ENCODE assay signal across 13 mouse cellular contexts in the genomic region with DNA sequence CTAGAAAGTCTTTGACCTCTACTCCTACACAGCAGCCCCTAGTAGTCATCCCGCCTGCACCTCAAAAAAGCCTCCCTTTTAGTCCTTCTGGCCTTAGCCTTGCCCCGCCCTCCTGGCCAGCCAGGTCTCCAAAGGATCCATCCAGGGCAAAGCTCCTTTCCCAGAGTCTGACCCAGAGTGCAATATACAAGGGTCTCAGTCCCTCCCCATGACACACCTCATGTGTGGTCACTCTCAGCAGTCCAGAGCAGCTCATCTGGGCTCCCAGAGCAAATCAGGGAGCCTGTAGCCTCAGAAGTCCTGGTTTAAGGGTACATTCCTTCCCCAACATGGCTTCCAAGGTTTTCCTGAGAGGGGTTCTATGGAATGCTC. TPM values are rescaled to one million over a fixed set of nuclear protein-coding genes. Genes with fewer than 3 reads are reported as not detected.
A peak's percentile ranks its signal among the peaks of the same experiment; 100 is the strongest.
DNase-seq lines count a peak whose midpoint lies in the region; ATAC-seq and TF ChIP-seq lines count a peak whose summit lies in the region.
"Had no signal": no experiment of that assay in that cellular context is flagged by ENCODE, and none has a peak within 500 bp of the region (broad histone marks: within the 10 kb centered on the region; RNA-seq: fewer than 3 reads in every experiment).

No protein-coding gene starts in this region.

- 0 out of 2 replicates have a peak, but pooled peaks cover 3% of the 10 kb centered on the region for H3K9me3 ChIP-seq in kidney, embryonic 16.5 days (ENCODE audit: low read length)
- no peaks in the 10 kb centered on the region; the same call in 1 of the 2 replicates for H3K9me3 ChIP-seq in forebrain, embryonic 10.5 days
- no peaks in the 10 kb centered on the region for H3K9me3 ChIP-seq in hindbrain, postnatal 0 days (ENCODE audit: low read length)
- peaks cover 4% of the 10 kb centered on the region; the same call in 1 of the 2 replicates for H3K9me3 ChIP-seq in neural tube, embryonic 13.5 days
- H3K9me3 ChIP-seq: G1E had no signal

- 0 out of 2 replicates have a peak overlapping the region, but pooled peaks have one; percentile 5 for H3K27ac ChIP-seq in kidney, embryonic 16.5 days (ENCODE audit: low read length)
- peak overlapping the region; percentile 70 for H3K27ac ChIP-seq in forebrain, embryonic 10.5 days
- no peak overlapping the region for H3K27ac ChIP-seq in hindbrain, postnatal 0 days
- peak overlapping the region; percentile 79 for H3K27ac ChIP-seq in neural tube, embryonic 13.5 days (replicated peaks)

- TF ChIP-seq CTCF in hindbrain, postnatal 0 days (IDR thresholded peaks at IDR 0.05; ENCODE audit: low read depth), result no peak

- intact Hi-C loops in left cerebral cortex, postnatal 4 days (cut with DNase I), result no loop called here

- H3K27me3 ChIP-seq in kidney, embryonic 16.5 days (ENCODE audit: insufficient read depth, low read length), result peaks cover 18% of the 10 kb centered on the region
- H3K27me3 ChIP-seq in forebrain, embryonic 10.5 days (ENCODE audit: poor library complexity, severe bottlenecking), result peaks cover 35% of the 10 kb centered on the region
- H3K27me3 ChIP-seq in hindbrain, postnatal 0 days (ENCODE audit: insufficient read depth, low read length), result no peaks in the 10 kb centered on the region
- peaks cover 6% of the 10 kb centered on the region for H3K27me3 ChIP-seq in neural tube, embryonic 13.5 days

- H3K4me2 ChIP-seq in kidney, embryonic 16.5 days (replicated peaks; ENCODE audit: low read depth, low read length), result peak overlapping the region; percentile 57
- peak overlapping the region; percentile 25 for H3K4me2 ChIP-seq in hindbrain, postnatal 0 days (ENCODE audit: low read depth, low read length)
- peak overlapping the region; percentile 41 for H3K4me2 ChIP-seq in neural tube, embryonic 13.5 days

- no peaks in the 10 kb centered on the region for H3K36me3 ChIP-seq in kidney, embryonic 16.5 days (ENCODE audit: insufficient read depth, low read length)
- H3K36me3 ChIP-seq in forebrain, embryonic 10.5 days (replicated peaks), result no peaks in the 10 kb centered on the region
- H3K36me3 ChIP-seq in hindbrain, postnatal 0 days (ENCODE audit: insufficient read depth, low read length), result no peaks in the 10 kb centered on the region
- no peaks in the 10 kb centered on the region for H3K36me3 ChIP-seq in neural tube, embryonic 13.5 days
- H3K36me3 ChIP-seq: G1E had no signal

- WGBS in kidney, embryonic 16.5 days, result 33% methylated on average over 2 of the region's 2 CpGs
- WGBS in forebrain, embryonic 10.5 days, result 47% methylated on average over 2 of the region's 2 CpGs
- WGBS in hindbrain, postnatal 0 days, result 30% methylated on average over 2 of the region's 2 CpGs
- 39% methylated on average over 2 of the region's 2 CpGs for WGBS in neural tube, embryonic 13.5 days

- H3K4me1 ChIP-seq in kidney, embryonic 16.5 days (ENCODE audit: insufficient read depth, low read length), result peaks cover 20% of the 10 kb centered on the region
- H3K4me1 ChIP-seq in forebrain, embryonic 10.5 days, result peaks cover 25% of the 10 kb centered on the region
- peaks cover 6% of the 10 kb centered on the region for H3K4me1 ChIP-seq in hindbrain, postnatal 0 days (ENCODE audit: insufficient read depth, low read length)
- H3K4me1 ChIP-seq in neural tube, embryonic 13.5 days (replicated peaks), result peaks cover 31% of the 10 kb centered on the region

- DNase-seq in kidney, postnatal 14 days, result no peak
- DNase-seq in forebrain, embryonic 10.5 days (ENCODE audit: extremely low spot score, low spot score), result no peak
- no peak for DNase-seq in hindbrain, postnatal 0 days (ENCODE audit: low spot score)
- DNase-seq in right cerebral cortex, postnatal 4 days, result no peak
- no peak for DNase-seq in layer of hippocampus, postnatal 25 days (ENCODE audit: extremely low spot score in 1 of 2, low spot score in 1 of 2)
- DNase-seq in left cerebral cortex, postnatal 4 days, result no peak

- peak overlapping the region; percentile 13; the same call in 1 of the 2 replicates for H3K4me3 ChIP-seq in kidney, embryonic 16.5 days (ENCODE audit: low read length)
- H3K4me3 ChIP-seq in forebrain, embryonic 10.5 days, result peak overlapping the region; percentile 31; the same call in 1 of the 2 replicates
- no peak overlapping the region for H3K4me3 ChIP-seq in hindbrain, postnatal 0 days (ENCODE audit: low read length)
- no peak overlapping the region for H3K4me3 ChIP-seq in neural tube, embryonic 13.5 days

- H3K9ac ChIP-seq in kidney, embryonic 16.5 days (replicated peaks; ENCODE audit: low read length), result peak overlapping the region; percentile 54
- no peak overlapping the region for H3K9ac ChIP-seq in hindbrain, postnatal 0 days (replicated peaks; ENCODE audit: low read length)
- peak overlapping the region; percentile 4; the same call in 1 of the 2 replicates for H3K9ac ChIP-seq in neural tube, embryonic 13.5 days

- no peak; the same call in 1 of the 2 replicates for ATAC-seq in kidney, embryonic 16.5 days (ENCODE audit: low FRiP score, low TSS enrichment)
- ATAC-seq in hindbrain, postnatal 0 days, result no peak
- ATAC-seq in neural tube, embryonic 13.5 days (ENCODE audit: low read depth), result peak; percentile 30; the same call in 1 of the 2 replicates

RNA-seq across cellular contexts. Expression of a gene that starts 5.3 kb away (rescaled TPM):
- polyA plus RNA-seq in kidney, embryonic 16.5 days (2015; fragmentation: Nextera tagmentation; extraction: Ambion mirVana), result 0.16 and 0.41 TPM in 2 replicates
- 0.06 TPM in 1 of 2 replicates, not detected in the other for polyA plus RNA-seq in forebrain, embryonic 10.5 days (2016; fragmentation: Nextera tagmentation; extraction: Ambion mirVana)
- not detected in 2 replicates for total RNA-seq in hindbrain, postnatal 0 days (2014; rRNA removed)
- polyA plus RNA-seq in hindbrain, postnatal 0 days (2015; fragmentation: Nextera tagmentation; extraction: Ambion mirVana), result 0.09 and 0.16 TPM in 2 replicates
- polyA plus RNA-seq in neural tube, embryonic 13.5 days (2015; fragmentation: Nextera tagmentation; extraction: Ambion mirVana), result 0.08 and 0.17 TPM in 2 replicates
- total RNA-seq in layer of hippocampus, postnatal 25 days (2021), result not detected
- not detected for total RNA-seq in left cerebral cortex, postnatal 4 days (2021)
- total RNA-seq: adrenal gland, postnatal 14 days; G1E; gastrocnemius, adult 18-20 months; layer of hippocampus, postnatal 10 days; megakaryocyte progenitor cell, adult 5-6 weeks had no signal
- polyA plus RNA-seq: G1E had no signal

RNA-seq across cellular contexts. Expression of a gene that starts 10.5 kb away (rescaled TPM):
- polyA plus RNA-seq in kidney, embryonic 16.5 days (2015; fragmentation: Nextera tagmentation; extraction: Ambion mirVana), result 0.42 and 0.71 TPM in 2 replicates
- 0.09 and 0.15 TPM in 2 replicates for polyA plus RNA-seq in forebrain, embryonic 10.5 days (2016; fragmentation: Nextera tagmentation; extraction: Ambion mirVana)
- 0.10 TPM in 1 of 2 replicates, not detected in the other for total RNA-seq in hindbrain, postnatal 0 days (2014; rRNA removed)
- polyA plus RNA-seq in hindbrain, postnatal 0 days (2015; fragmentation: Nextera tagmentation; extraction: Ambion mirVana), result 0.16 and 0.21 TPM in 2 replicates
- polyA plus RNA-seq in neural tube, embryonic 13.5 days (2015; fragmentation: Nextera tagmentation; extraction: Ambion mirVana), result 0.15 and 0.25 TPM in 2 replicates
- under 1 TPM; 0.27 to 0.52 TPM for total RNA-seq in layer of hippocampus, postnatal 25 days (2021)
- total RNA-seq in left cerebral cortex, postnatal 4 days (2021), result under 1 TPM in 1 of 2 experiments, not detected in 1; 0.60 TPM
- total RNA-seq: G1E; megakaryocyte progenitor cell, adult 5-6 weeks had no signal
- polyA plus RNA-seq: G1E had no signal

RNA-seq across cellular contexts. Expression of a gene that starts 24.3 kb away (rescaled TPM):
- 0.08 TPM in 1 of 2 replicates, not detected in the other for polyA plus RNA-seq in kidney, embryonic 16.5 days (2015; fragmentation: Nextera tagmentation; extraction: Ambion mirVana)
- polyA plus RNA-seq in forebrain, embryonic 10.5 days (2016; fragmentation: Nextera tagmentation; extraction: Ambion mirVana), result 0.09 and 0.21 TPM in 2 replicates
- 6.5 and 11.3 TPM in 2 replicates for total RNA-seq in hindbrain, postnatal 0 days (2014; rRNA removed)
- polyA plus RNA-seq in hindbrain, postnatal 0 days (2015; fragmentation: Nextera tagmentation; extraction: Ambion mirVana), result 4.1 and 4.4 TPM in 2 replicates
- polyA plus RNA-seq in neural tube, embryonic 13.5 days (2015; fragmentation: Nextera tagmentation; extraction: Ambion mirVana), result 11.2 and 16.1 TPM in 2 replicates
- under 1 TPM; 0.10 to 0.16 TPM for total RNA-seq in layer of hippocampus, postnatal 25 days (2021)
- 1 to 10 TPM in 1 of 2 experiments, not detected in 1; 1.2 TPM for total RNA-seq in left cerebral cortex, postnatal 4 days (2021)
- total RNA-seq: adrenal gland, postnatal 14 days; G1E; gastrocnemius, adult 18-20 months; layer of hippocampus, postnatal 10 days; megakaryocyte progenitor cell, adult 5-6 weeks had no signal

RNA-seq across cellular contexts. Expression of a gene that starts 26.0 kb away (rescaled TPM):
- polyA plus RNA-seq in kidney, embryonic 16.5 days (2015; fragmentation: Nextera tagmentation; extraction: Ambion mirVana), result 118 TPM in 2 replicates
- 193 and 197 TPM in 2 replicates for polyA plus RNA-seq in forebrain, embryonic 10.5 days (2016; fragmentation: Nextera tagmentation; extraction: Ambion mirVana)
- total RNA-seq in hindbrain, postnatal 0 days (2014; rRNA removed), result 60.6 and 65.6 TPM in 2 replicates
- 65.4 and 66.5 TPM in 2 replicates for polyA plus RNA-seq in hindbrain, postnatal 0 days (2015; fragmentation: Nextera tagmentation; extraction: Ambion mirVana)
- polyA plus RNA-seq in neural tube, embryonic 13.5 days (2015; fragmentation: Nextera tagmentation; extraction: Ambion mirVana), result 91.2 and 99.1 TPM in 2 replicates
- 10 to 100 TPM; 72.6 to 80.0 TPM for total RNA-seq in layer of hippocampus, postnatal 25 days (2021)
- total RNA-seq in left cerebral cortex, postnatal 4 days (2021), result 10 to 100 TPM; 52.9 to 54.7 TPM

RNA-seq across cellular contexts. Expression of a gene that starts 35.2 kb away (rescaled TPM):
- 27.1 and 28.3 TPM in 2 replicates for polyA plus RNA-seq in kidney, embryonic 16.5 days (2015; fragmentation: Nextera tagmentation; extraction: Ambion mirVana)
- polyA plus RNA-seq in forebrain, embryonic 10.5 days (2016; fragmentation: Nextera tagmentation; extraction: Ambion mirVana), result 15.1 and 16.0 TPM in 2 replicates
- total RNA-seq in hindbrain, postnatal 0 days (2014; rRNA removed), result 38.3 and 46.2 TPM in 2 replicates
- polyA plus RNA-seq in hindbrain, postnatal 0 days (2015; fragmentation: Nextera tagmentation; extraction: Ambion mirVana), result 25.0 and 26.9 TPM in 2 replicates
- polyA plus RNA-seq in neural tube, embryonic 13.5 days (2015; fragmentation: Nextera tagmentation; extraction: Ambion mirVana), result 19.1 and 19.9 TPM in 2 replicates
- total RNA-seq in layer of hippocampus, postnatal 25 days (2021), result 10 to 100 TPM; 55.5 to 79.0 TPM
- 10 to 100 TPM; 28.7 to 33.7 TPM for total RNA-seq in left cerebral cortex, postnatal 4 days (2021)

Comparison
In these comparisons a context has a peak if more than half of its experiments do, and no peak if none do; other contexts are left out.
1. H3K4me3 ChIP-seq: peak in kidney, embryonic 16.5 days (single experiment) and forebrain, embryonic 10.5 days (single experiment); none in hindbrain, postnatal 0 days (single experiment) and neural tube, embryonic 13.5 days (single experiment).
2. Peak in every context shown above with its lines, with median percentiles within 50 percentile points of each other: H3K4me2 ChIP-seq.